Mouse (Mus musculus) CH12.LX (cell line): ENCODE data around the gene Kdm2b. TPM values are rescaled to one million over a fixed set of nuclear protein-coding genes. Genes with fewer than 3 reads are reported as not detected.

Experiments used
- DNase-seq: peaks from one replicate; pipeline ENCODE4 v3.0.0-alpha.2; 2013; ENCODE audit errors: extremely low read depth
- H3K27ac ChIP-seq: 2 replicates; pipeline ENCODE4 v1.5.1; 2012; ENCODE audit warnings: low read depth, mild to moderate bottlenecking, control low read depth, moderate library complexity; ENCODE audit not compliant: insufficient read depth
- H3K27me3 ChIP-seq: replicated peaks from 2 replicates; pipeline ENCODE3; 2012; ENCODE audit warnings: inconsistent platforms
- H3K36me3 ChIP-seq, 2 experiments: replicated peaks in 1 of 2; 2 replicates each; pipeline versions ENCODE3 to v1.6.1; 2012; ENCODE audit warnings: inconsistent platforms in 1 of 2, low read length in 1 of 2, mild to moderate bottlenecking in 1 of 2, mixed read lengths in 1 of 2, moderate library complexity in 1 of 2; ENCODE audit not compliant: control insufficient read depth in 1 of 2, insufficient read depth in 1 of 2
- H3K4me1 ChIP-seq, 2 experiments: 2 replicates each; pipeline ENCODE4 v1.6.1; 2012; ENCODE audit warnings: inconsistent platforms in 1 of 2, moderate library complexity in 1 of 2; ENCODE audit not compliant: insufficient read depth in 2 of 2, control insufficient read depth in 1 of 2
- H3K4me2 ChIP-seq: 2 replicates; pipeline ENCODE4 v1.6.1; 2012; ENCODE audit warnings: low read depth, mild to moderate bottlenecking, control low read depth; ENCODE audit not compliant: poor library complexity, insufficient read depth, severe bottlenecking
- H3K4me3 ChIP-seq, 3 experiments: fragments of 150-350 bp in 1 of 3; sonication (generic) in 1 of 3; replicated peaks in 1 of 3; 2 replicates each; pipeline versions ENCODE3 to v1.5.1; 2011 to 2012; ENCODE audit warnings: low read depth in 2 of 3, low read length in 2 of 3, mild to moderate bottlenecking in 2 of 3, moderate library complexity in 2 of 3, control low read depth in 1 of 3, improper control_type of control experiment in 1 of 3, inconsistent platforms in 1 of 3, mixed read lengths in 1 of 3; ENCODE audit not compliant: poor library complexity in 1 of 3
- H3K79me2 ChIP-seq: replicated peaks from 2 replicates; pipeline ENCODE4 v1.6.1; 2012; ENCODE audit warnings: mild to moderate bottlenecking, moderate library complexity; ENCODE audit not compliant: control insufficient read depth, poor library complexity, insufficient read depth, severe bottlenecking; ENCODE audit errors: extremely low read depth
- H3K9ac ChIP-seq: 2 replicates; pipeline ENCODE4 v1.6.1; 2012; ENCODE audit warnings: low read depth, mild to moderate bottlenecking, control low read depth, moderate library complexity; ENCODE audit not compliant: insufficient read depth
- H3K9me3 ChIP-seq: replicated peaks from 2 replicates; pipeline ENCODE3; 2012; ENCODE audit warnings: low read length, inconsistent platforms, mixed read lengths
- CHD2 ChIP-seq: IDR thresholded peaks from 2 replicates; pipeline ENCODE4 v1.6.1; 2011; ENCODE audit warnings: low read length, improper control_type of control experiment
- E2F4 ChIP-seq: IDR thresholded peaks from 2 replicates; pipeline ENCODE4 v1.6.1; 2011; ENCODE audit warnings: low read depth, low read length, improper control_type of control experiment; ENCODE audit not compliant: insufficient replicate concordance
- ELF1 ChIP-seq: IDR thresholded peaks from 2 replicates; pipeline ENCODE4 v1.6.1; 2014; ENCODE audit warnings: low read depth, mild to moderate bottlenecking, inconsistent platforms, low read length, improper control_type of control experiment
- EP300 ChIP-seq: IDR thresholded peaks from 2 replicates; pipeline ENCODE4 v1.6.1; 2011; ENCODE audit warnings: low read length, improper control_type of control experiment
- IRF4 ChIP-seq: IDR thresholded peaks from 2 replicates; pipeline ENCODE4 v1.6.1; 2014; ENCODE audit warnings: low read depth, mild to moderate bottlenecking, inconsistent platforms, low read length, improper control_type of control experiment
- MAFK ChIP-seq: IDR thresholded peaks from 2 replicates; pipeline ENCODE4 v1.6.1; 2011; ENCODE audit warnings: low read length, improper control_type of control experiment; ENCODE audit not compliant: insufficient replicate concordance
- MEF2A ChIP-seq: IDR thresholded peaks from 2 replicates; pipeline ENCODE4 v1.6.1; 2014; ENCODE audit warnings: low read depth, mild to moderate bottlenecking, inconsistent platforms, low read length, improper control_type of control experiment, borderline replicate concordance
- POLR2A ChIP-seq: IDR thresholded peaks from 2 replicates; pipeline ENCODE4 v1.6.1; 2011; ENCODE audit warnings: low read depth, mild to moderate bottlenecking, improper control_type of control experiment, low read length
- POLR2AphosphoS2 ChIP-seq: IDR thresholded peaks from 2 replicates; pipeline ENCODE4 v1.6.1; 2011; ENCODE audit warnings: low read depth, low read length, improper control_type of control experiment
- RAD21 ChIP-seq: IDR thresholded peaks from 2 replicates; pipeline ENCODE4 v1.6.1; 2011; ENCODE audit warnings: low read depth, mild to moderate bottlenecking, low read length, improper control_type of control experiment, moderate library complexity
- RCOR1 ChIP-seq: conservative IDR thresholded peaks from 2 replicates; pipeline ENCODE4 v1.6.1; 2012; ENCODE audit warnings: low read depth, mild to moderate bottlenecking, inconsistent platforms, low read length, improper control_type of control experiment
- SMC3 ChIP-seq: IDR thresholded peaks from 2 replicates; pipeline ENCODE4 v1.6.1; 2011; ENCODE audit warnings: low read depth, low read length, improper control_type of control experiment
- TCF12 ChIP-seq: IDR thresholded peaks from 2 replicates; pipeline ENCODE4 v1.6.1; 2014; ENCODE audit warnings: low read depth, mild to moderate bottlenecking, inconsistent platforms, low read length, improper control_type of control experiment
- USF2 ChIP-seq: conservative IDR thresholded peaks from 2 replicates; pipeline ENCODE4 v1.6.1; 2011; ENCODE audit warnings: low read depth, low read length, improper control_type of control experiment
- dilution Hi-C: fragments of 300-500 bp; cut with MboI; formaldehyde crosslinking; loops from 2 replicates; pipeline ENCODE4 v1.14.3; 2020; ENCODE audit warnings: low sequenced_read_pairs; ENCODE audit not compliant: extremely low pct_unique_long_range_greater_than_20kb, extremely low pct_ligation_motif_present
- in situ Hi-C: fragments of 300-500 bp; cut with MboI; formaldehyde crosslinking; loops from 3 replicates; pipeline ENCODE4 v1.14.3; 2019; ENCODE audit warnings: low sequenced_read_pairs, low pct_ligation_motif_present, low pct_unique_long_range_greater_than_20kb, mixed read lengths
- polyA plus RNA-seq: library from polyadenylated mRNA; unstranded; fragments of >175 nt; gene quantifications from 2 replicates; pipeline ENCODE4 v1.2.1, GENCODE M21; 2012; ENCODE audit warnings: low read depth; ENCODE audit not compliant: insufficient read length
- total RNA-seq, 2 experiments: library from RNA; depleted of rRNA; stranded (reverse); fragments of 300-350 nt in 1 of 2; fragments of >200 nt in 1 of 2; gene quantifications; 2 replicates each; pipeline ENCODE4 v1.2.3; 2012 to 2014

The Kdm2b gene
- total and polyA plus RNA-seq, 3 experiments = 69.3 to 138 (median 80.1) TPM

- peaks cover 50 to 96% of the 10 kb centered on the region in 2 experiments for H3K4me1 ChIP-seq
- no peak overlapping the region for H3K4me3 ChIP-seq
- H3K79me2 ChIP-seq = peaks cover 86% of the 10 kb centered on the region
- peak overlapping the region; percentile 56 for H3K4me2 ChIP-seq
- in situ Hi-C loops = no loop called here
- no peaks in the 10 kb centered on the region for H3K27me3 ChIP-seq
- H3K9ac ChIP-seq = no peak overlapping the region
- DNase-seq = peak; percentile 64
- dilution Hi-C loops = no loop called here
- H3K27ac ChIP-seq = peak overlapping the region; percentile 14; the same call in 1 of the 2 replicates
- H3K36me3 ChIP-seq = peaks cover 21 to 76% of the 10 kb centered on the region in 2 experiments
- no peaks in the 10 kb centered on the region for H3K9me3 ChIP-seq
- TF ChIP-seq TCF12 = peak; percentile 32; the same call in 1 of the 2 replicates
- TF ChIP-seq EP300 = peak; percentile 50
- no peak for TF ChIP-seq E2F4
- TF ChIP-seq IRF4 = peak; percentile 6; the same call in 1 of the 2 replicates
- peak; percentile 17; the same call in 1 of the 2 replicates for TF ChIP-seq POLR2A
These were observed 102.6 kb downstream of the Kdm2b start for GRCm38 (mm10) chr5:122887033-122887432.

- peak overlapping the region; percentile 75 for H3K27ac ChIP-seq
- no peaks in the 10 kb centered on the region for H3K9me3 ChIP-seq
- peaks cover 41 to 96% of the 10 kb centered on the region in 2 experiments for H3K4me1 ChIP-seq
- peak overlapping the region; percentile 45 for H3K9ac ChIP-seq
- H3K79me2 ChIP-seq = peaks cover 86% of the 10 kb centered on the region
- no peak for DNase-seq
- no peaks in the 10 kb centered on the region for H3K27me3 ChIP-seq
- H3K4me2 ChIP-seq = peak overlapping the region; percentile 48; the same call in 1 of the 2 replicates
- dilution Hi-C loops = no loop called here
- in situ Hi-C loops = no loop called here
- H3K4me3 ChIP-seq = no peak overlapping the region
- H3K36me3 ChIP-seq = peaks cover 36 to 78% of the 10 kb centered on the region in 2 experiments
- TF ChIP-seq POLR2AphosphoS2 = no peak
- no peak for TF ChIP-seq RCOR1
These were observed 104.9 kb downstream of the Kdm2b start for GRCm38 (mm10) chr5:122884594-122885348.

GRCm38 (mm10) chr5:122883652-122884235, 105.9 kb downstream of the Kdm2b start:
- dilution Hi-C loops = no loop called here
- Histone ChIP-seq H3K36me3 (peaks cover 46 to 82% of the 10 kb centered on the region in 2 experiments), H3K27me3 (no peaks in the 10 kb centered on the region), H3K4me1 (peaks cover 40 to 94% of the 10 kb centered on the region in 2 experiments), H3K79me2 (peaks cover 85% of the 10 kb centered on the region), H3K9ac (peak overlapping the region; percentile 91; the same call in 1 of the 2 replicates), H3K9me3 (no peaks in the 10 kb centered on the region), H3K27ac (peak overlapping the region; percentile 92), H3K4me2 (no peak overlapping the region), H3K4me3 (no peak overlapping the region)
- in situ Hi-C loops = no loop called here
- no peak for DNase-seq
- TF ChIP-seq SMC3 (0 out of 2 replicates have a peak, but pooled peaks have one; percentile 2), E2F4 (no peak), USF2 (no peak), RAD21 (no peak), POLR2AphosphoS2 (peak; percentile 97), IRF4 (peak; percentile 46; the same call in 1 of the 2 replicates), MEF2A (peak; percentile 47; the same call in 1 of the 2 replicates), CHD2 (peak; percentile 83; the same call in 1 of the 2 replicates), ELF1 (peak; percentile 53; the same call in 1 of the 2 replicates), MAFK (no peak), POLR2A (peak; percentile 55)
- TF ChIP-seq, all 38 proteins: peak for 7
